Mouse (Mus musculus) spleen, adult 2 months (tissue): ENCODE results near the gene Zfp423. TPM values are rescaled to one million over a fixed set of nuclear protein-coding genes. Genes with fewer than 3 reads are reported as not detected.

ENCODE experiments used
- DNase-seq, 2 experiments: peaks; one replicate each; pipeline versions ENCODE4 v3.0.0 to v3.0.0-alpha.2; 2012 to 2021; ENCODE audit warnings: low spot score in 2 of 2, low read depth in 1 of 2
- H3K27ac ChIP-seq: fragments of 200-500 bp; 2 replicates; pipeline ENCODE4 v1.5.1; 2012; ENCODE audit warnings: low read length, inconsistent platforms; ENCODE audit not compliant: insufficient read depth
- H3K27me3 ChIP-seq: fragments of 200-500 bp; 2 replicates; pipeline ENCODE4 v1.6.1; 2012; ENCODE audit warnings: mild to moderate bottlenecking, moderate library complexity, low read length, inconsistent platforms; ENCODE audit not compliant: control insufficient read depth, insufficient read depth
- H3K36me3 ChIP-seq: fragments of 200-500 bp; 2 replicates; pipeline ENCODE4 v1.6.1; 2012; ENCODE audit warnings: mild to moderate bottlenecking, low read length, inconsistent platforms; ENCODE audit not compliant: control insufficient read depth, insufficient read depth
- H3K4me1 ChIP-seq: fragments of 200-500 bp; 2 replicates; pipeline ENCODE4 v1.6.1; 2011; ENCODE audit warnings: inconsistent platforms; ENCODE audit not compliant: control insufficient read depth, insufficient read depth, insufficient read length
- H3K4me3 ChIP-seq: fragments of 200-500 bp; 2 replicates; pipeline ENCODE4 v1.5.1; 2011; ENCODE audit warnings: mild to moderate bottlenecking, inconsistent platforms; ENCODE audit not compliant: insufficient read depth, insufficient read length; ENCODE audit errors: extremely low read depth
- CTCF ChIP-seq: fragments of 200-500 bp; IDR thresholded peaks from 2 replicates; pipeline ENCODE4 v1.5.1; 2011; ENCODE audit warnings: mild to moderate bottlenecking, inconsistent platforms; ENCODE audit not compliant: insufficient read depth, insufficient read length, insufficient replicate concordance; ENCODE audit errors: extremely low read depth
- POLR2A ChIP-seq: fragments of 200-500 bp; IDR thresholded peaks from 2 replicates; pipeline ENCODE4 v1.6.1; 2011; ENCODE audit warnings: low read depth, low read length, inconsistent platforms
- WGBS: fragments of 180-500 bp; shearing (Covaris S2); methylation state at CpG from one replicate; pipeline ENCODE4 v1.1.7; 2018; 5-methylcytosine and 5-hydroxymethylcytosine counted together
- polyA plus RNA-seq: library from polyadenylated mRNA; depleted of rRNA; stranded (reverse); fragments of >200 nt; gene quantifications from 2 replicates; pipeline ENCODE4 v1.2.3, GENCODE M21; 2012

Gene Zfp423
- polyA plus RNA-seq, 1 experiment = 4.6 TPM

DNA sequence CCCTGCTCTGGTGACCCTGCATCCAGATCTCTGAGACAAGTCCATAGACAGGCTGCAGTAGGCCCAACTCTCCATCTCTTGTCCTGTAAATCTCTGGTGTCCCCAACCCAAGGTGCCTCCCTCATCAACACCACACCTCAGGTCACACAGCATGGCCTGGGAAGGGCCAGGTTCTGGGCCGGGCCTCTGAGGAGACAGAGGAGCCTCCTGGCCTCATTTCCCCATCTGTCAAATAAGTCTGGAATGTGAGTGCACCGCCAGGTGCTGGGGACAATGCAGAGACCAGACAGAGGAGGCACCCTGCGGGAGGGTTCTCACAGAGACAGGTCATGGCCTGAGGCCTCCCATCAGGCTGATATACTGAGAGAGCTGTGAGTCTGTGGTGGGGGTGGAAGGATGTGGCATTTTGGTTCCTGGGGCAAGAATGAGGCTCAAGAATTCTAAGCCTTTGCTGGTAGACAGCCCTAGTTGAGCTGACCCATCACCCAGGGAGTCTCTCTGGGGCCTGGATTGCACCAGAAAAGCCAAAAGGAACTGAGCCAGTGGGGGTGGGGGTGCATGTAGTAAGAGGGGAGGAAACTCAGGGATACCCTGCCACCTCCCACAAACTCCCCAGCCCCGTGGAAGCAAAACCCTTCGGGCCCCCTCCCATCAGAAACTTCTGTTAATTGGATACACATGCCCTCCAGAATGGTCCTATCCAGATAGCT lies 15.0 kb downstream of the Zfp423 start:
- TF ChIP-seq CTCF = no peak
- no peak for TF ChIP-seq POLR2A
- Histone ChIP-seq H3K4me3 (no peak overlapping the region), H3K4me1 (no peaks in the 10 kb centered on the region; the same call in none of the 2 replicates), H3K27me3 (no peaks in the 10 kb centered on the region), H3K36me3 (no peaks in the 10 kb centered on the region), H3K27ac (no peak overlapping the region)
- 74% methylated on average over 5 of the region's 5 CpGs for WGBS
- DNase-seq = no peak

DNA sequence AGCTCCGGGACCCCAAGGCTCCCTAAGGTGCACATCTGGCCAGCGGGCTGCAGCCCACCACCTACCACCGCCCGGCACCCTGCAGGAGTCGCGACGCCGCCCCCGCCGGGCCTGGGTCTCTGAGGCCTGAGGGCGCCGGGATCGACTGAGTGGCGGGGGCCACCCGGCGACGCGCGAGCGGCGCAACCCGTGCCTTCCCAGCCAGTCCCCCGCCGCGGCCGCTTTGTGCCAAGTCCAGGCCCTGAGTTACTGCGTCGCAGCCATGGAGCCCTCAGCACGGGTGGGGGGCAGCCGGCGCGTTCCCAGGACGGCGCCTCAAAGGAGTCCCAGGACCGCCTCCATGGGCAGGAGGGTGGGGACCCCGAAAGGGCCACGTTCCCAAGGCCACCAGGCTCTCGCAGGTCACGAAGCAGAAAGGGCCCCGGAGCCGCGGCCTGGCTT lies 15.7 kb downstream of the Zfp423 start:
- Histone ChIP-seq H3K27me3 (no peaks in the 10 kb centered on the region), H3K27ac (no peak overlapping the region), H3K36me3 (no peaks in the 10 kb centered on the region), H3K4me3 (no peak overlapping the region), H3K4me1 (no peaks in the 10 kb centered on the region; the same call in none of the 2 replicates)
- no peak for DNase-seq
- WGBS = 17% methylated on average over 42 of the region's 42 CpGs
- TF ChIP-seq CTCF = no peak
- no peak for TF ChIP-seq POLR2A

DNA sequence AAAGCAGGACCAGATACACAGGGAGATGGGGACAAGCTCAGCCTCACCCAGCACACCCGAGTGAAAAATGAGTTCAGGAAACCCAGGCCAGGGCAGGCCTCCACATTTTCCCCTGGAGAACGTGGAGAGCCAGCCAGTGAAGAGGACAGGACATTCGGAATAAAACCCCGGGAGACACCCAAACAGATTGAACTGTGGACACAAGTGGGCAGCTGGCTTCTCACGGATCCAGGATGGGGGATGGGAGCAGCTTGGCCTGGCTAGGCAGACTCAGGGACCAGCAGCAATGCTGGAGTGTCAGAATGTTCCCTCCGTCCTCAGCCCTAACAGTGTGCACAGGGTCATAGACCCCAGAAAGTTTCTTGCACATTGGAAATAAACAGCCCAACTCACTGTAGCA lies 18.7 kb downstream of the Zfp423 start:
- no peaks in the 10 kb centered on the region; the same call in none of the 2 replicates for H3K4me1 ChIP-seq
- H3K36me3 ChIP-seq = no peaks in the 10 kb centered on the region
- H3K27ac ChIP-seq = no peak overlapping the region
- DNase-seq = no peak
- H3K4me3 ChIP-seq = no peak overlapping the region
- WGBS = 75% methylated on average over 6 of the region's 6 CpGs
- no peaks in the 10 kb centered on the region for H3K27me3 ChIP-seq
- no peak for TF ChIP-seq CTCF
- TF ChIP-seq POLR2A = no peak

DNA sequence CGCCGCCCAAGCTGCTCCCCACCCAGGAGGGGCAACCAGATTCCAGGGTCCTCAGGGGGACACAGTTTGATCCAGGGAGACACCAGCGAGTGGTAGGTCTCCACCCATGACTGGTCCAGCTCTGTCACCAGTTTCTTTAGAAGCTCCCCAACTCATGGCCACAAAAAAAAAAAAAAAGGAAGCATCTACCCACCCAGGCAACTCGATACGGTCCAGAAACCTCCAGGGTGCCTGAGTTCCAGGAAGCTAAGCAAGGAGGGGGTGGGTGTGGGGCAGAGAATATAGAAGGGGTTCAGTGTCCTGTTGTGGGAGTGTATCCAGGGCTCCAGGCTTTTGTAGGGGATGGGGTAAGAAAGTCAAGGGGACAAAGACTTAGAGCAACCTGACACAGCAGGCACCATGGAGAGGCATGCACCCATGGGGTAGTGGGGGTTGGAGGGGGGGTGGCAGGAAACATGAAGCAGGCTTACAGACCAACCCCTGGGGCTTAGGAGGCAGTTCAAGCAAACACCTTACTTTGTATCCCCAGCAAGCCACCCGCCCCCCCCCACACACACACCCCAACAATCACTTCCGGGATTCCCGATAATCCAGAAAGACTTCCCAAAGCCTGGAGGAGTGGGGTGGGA lies 20.0 kb downstream of the Zfp423 start:
- H3K4me1 ChIP-seq = no peaks in the 10 kb centered on the region; the same call in none of the 2 replicates
- no peaks in the 10 kb centered on the region for H3K36me3 ChIP-seq
- H3K27ac ChIP-seq = no peak overlapping the region
- no peaks in the 10 kb centered on the region for H3K27me3 ChIP-seq
- DNase-seq = no peak
- no peak overlapping the region for H3K4me3 ChIP-seq
- 25% methylated on average over 8 of the region's 8 CpGs for WGBS
- no peak for TF ChIP-seq POLR2A
- TF ChIP-seq CTCF = no peak

DNA sequence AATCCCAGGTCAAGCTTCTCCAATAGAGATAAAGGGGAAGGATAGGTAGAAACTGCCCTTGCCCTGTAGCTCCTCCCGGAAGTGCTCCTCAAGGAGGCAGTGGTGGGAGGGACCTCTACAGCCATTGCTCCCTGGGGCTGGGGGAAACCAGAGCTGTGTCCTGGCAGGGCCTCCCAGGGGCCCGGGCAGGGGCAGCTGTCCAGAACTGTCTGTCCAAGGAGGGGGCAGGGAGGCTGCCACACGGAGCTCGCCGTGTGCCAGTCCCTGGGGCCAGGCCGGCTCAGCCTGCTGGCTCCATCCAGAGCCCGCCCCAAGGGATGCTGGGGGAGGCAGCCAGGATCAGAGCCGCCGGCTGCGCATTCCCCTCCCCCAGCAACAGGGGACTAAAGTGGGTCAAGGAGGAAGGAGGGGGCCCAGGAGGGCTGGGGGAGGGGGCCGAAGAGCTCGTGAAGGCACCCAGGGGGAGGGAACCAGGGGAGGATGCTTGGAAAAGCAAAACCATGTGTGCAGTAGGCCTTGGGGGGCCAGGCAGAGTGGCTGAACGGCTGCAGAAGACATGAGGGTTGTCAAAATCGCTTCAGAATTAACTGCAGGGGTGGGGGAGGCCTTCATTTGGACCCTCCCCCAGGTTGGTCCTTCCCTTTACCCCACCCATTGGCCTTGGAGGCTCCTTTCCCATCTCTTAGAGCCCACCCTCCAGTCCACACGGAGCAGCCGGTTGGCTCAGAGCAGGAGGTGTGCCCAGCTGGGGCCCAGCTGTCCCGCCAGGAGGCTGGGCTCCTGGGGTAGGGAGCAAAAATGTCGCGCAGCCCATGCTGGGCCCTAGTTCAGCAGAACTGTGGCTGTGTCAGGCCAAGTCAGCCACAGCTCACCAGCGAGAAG lies 20.8 kb downstream of the Zfp423 start:
- no peak overlapping the region for H3K27ac ChIP-seq

DNA sequence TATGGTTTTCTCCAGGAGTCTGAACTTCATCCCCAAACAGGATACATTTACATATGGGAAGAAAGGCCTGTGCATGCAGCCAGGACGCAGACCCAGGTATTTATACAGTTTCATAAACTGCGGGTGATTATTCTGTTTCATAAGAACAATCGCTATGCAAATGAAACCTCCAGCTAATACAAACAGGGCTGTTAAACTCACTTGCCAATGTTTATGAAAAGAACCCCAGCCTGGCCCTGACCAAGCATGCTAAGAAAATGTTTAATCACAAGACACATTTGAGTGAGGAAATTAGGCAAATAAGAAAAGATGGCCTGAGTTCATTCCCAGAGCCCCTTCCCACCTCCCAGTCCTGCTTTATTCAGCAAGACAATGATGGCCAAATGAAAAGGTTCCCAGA lies 22.2 kb downstream of the Zfp423 start:
- WGBS = 94% methylated on average over 3 of the region's 3 CpGs
- Histone ChIP-seq H3K27me3 (no peaks in the 10 kb centered on the region), H3K4me1 (no peaks in the 10 kb centered on the region; the same call in 1 of the 2 replicates), H3K27ac (no peak overlapping the region), H3K36me3 (no peaks in the 10 kb centered on the region), H3K4me3 (no peak overlapping the region)
- DNase-seq = no peak
- TF ChIP-seq CTCF (no peak), POLR2A (no peak)

More for the DNA sequence above, 20.8 kb downstream of the Zfp423 start:
- Histone ChIP-seq H3K36me3 (no peaks in the 10 kb centered on the region), H3K4me3 (no peak overlapping the region), H3K27me3 (no peaks in the 10 kb centered on the region), H3K4me1 (no peaks in the 10 kb centered on the region; the same call in none of the 2 replicates)
- TF ChIP-seq CTCF (no peak), POLR2A (no peak)
- DNase-seq = no peak
- WGBS = 20% methylated on average over 20 of the region's 20 CpGs
